Mouse (Mus musculus): Measurements from ENCODE around the gene St13. TPM values are rescaled to one million over a fixed set of nuclear protein-coding genes. Genes with fewer than 3 reads are reported as not detected.

St13 gene
- total RNA-seq (2014; rRNA removed) (111 and 137 TPM in 2 replicates), polyA plus RNA-seq (2015; fragmentation: Nextera tagmentation; extraction: Ambion mirVana) (231 and 241 TPM in 2 replicates)

DNA sequence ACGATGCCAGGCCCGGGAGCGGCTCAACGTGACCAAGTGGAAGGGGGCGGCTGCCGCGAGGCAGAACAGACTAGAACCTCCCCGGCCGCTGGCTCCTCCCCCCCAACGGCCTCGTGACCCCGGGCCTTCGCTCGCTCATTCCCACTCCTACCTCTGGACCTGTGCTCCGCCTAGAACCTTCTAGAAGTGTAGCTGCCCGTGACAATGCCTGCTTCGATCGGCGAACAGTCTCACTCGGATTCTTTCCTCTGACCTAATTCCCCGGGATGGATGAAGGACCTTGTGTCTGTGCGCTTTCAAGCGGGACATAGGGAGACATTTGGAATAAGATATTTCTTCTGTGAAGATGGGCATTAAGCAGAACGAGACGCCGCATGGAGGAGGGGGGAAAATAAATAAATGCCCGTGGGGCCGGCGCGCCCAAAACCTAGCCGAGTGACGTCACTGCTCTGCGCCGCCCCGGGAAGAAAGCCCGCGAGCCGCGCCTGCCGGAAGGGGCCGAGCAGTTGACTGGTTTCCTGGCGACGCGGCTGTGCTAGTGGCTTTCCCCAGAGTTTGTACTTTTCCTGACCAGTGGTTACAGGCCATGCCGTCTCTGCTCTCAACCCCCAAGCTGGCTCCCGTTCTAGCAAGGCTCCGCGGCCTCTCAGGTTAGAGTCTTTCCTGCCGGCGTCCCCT is at the start of gene St13, which contains the start of gene Xpnpep3:
St13 (minus strand) TSS at position 440 of the 678 bp plus-strand sequence.
Xpnpep3 (plus strand) TSS at position 501 of the 678 bp plus-strand sequence.
- ATAC-seq (ENCODE audit: low FRiP score), result peak; percentile 99
- no peaks in the 10 kb centered on the region for H3K36me3 ChIP-seq (ENCODE audit: insufficient read depth, low read length)
- no peaks in the 10 kb centered on the region for H3K27me3 ChIP-seq (ENCODE audit: insufficient read depth, low read length)
- H3K27ac ChIP-seq (ENCODE audit: low read depth, low read length), result peak within 1 kb of the TSS; percentile 97
- TF ChIP-seq CTCF (IDR thresholded peaks at IDR 0.05), result no peak
- peak within 1 kb of the TSS; percentile 93 for H3K4me3 ChIP-seq (ENCODE audit: low read depth, low read length)
- H3K4me1 ChIP-seq (ENCODE audit: insufficient read depth, low read length), result 0 out of 2 replicates have a peak, but pooled peaks cover 4% of the 10 kb centered on the region
- no peaks in the 10 kb centered on the region for H3K9me3 ChIP-seq (ENCODE audit: low read length)
- DNase-seq (ENCODE audit: low spot score), result peak; percentile 97
- H3K4me2 ChIP-seq (ENCODE audit: low read depth, low read length, poor library complexity, severe bottlenecking), result peak within 1 kb of the TSS; percentile 61
- H3K9ac ChIP-seq (replicated peaks; ENCODE audit: low read length, poor library complexity, severe bottlenecking), result peak within 1 kb of the TSS; percentile 90
- WGBS, result under 1% methylated on average over 48 of the region's 50 CpGs

DNA sequence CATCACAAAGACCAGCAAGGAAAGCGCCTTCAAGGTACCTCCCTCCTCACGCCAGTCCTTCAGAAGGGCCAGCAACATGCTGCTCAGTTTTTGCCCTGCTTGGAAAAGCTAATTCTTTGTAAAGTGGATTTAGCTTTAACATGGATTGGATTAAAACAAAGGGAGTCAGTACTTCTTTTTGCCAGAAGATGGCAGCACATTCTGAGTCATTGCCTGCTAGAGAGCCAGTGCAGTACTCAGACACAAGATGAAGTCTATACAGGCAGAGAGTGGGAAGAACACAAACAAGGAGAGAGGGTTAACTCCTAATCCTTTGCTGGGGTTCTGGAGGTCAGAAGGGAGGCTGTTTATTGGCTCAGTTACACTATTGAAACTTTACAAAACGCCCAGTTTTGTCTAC is 48.6 kb upstream of the St13 start:
- H3K27ac ChIP-seq (ENCODE audit: low read depth, low read length), result no peak overlapping the region
- no peak overlapping the region for H3K4me2 ChIP-seq (ENCODE audit: low read depth, low read length, poor library complexity, severe bottlenecking)
- 47% methylated on average over 3 of the region's 3 CpGs for WGBS
- H3K9ac ChIP-seq (replicated peaks; ENCODE audit: low read length, poor library complexity, severe bottlenecking), result no peak overlapping the region
- no peaks in the 10 kb centered on the region for H3K27me3 ChIP-seq (ENCODE audit: insufficient read depth, low read length)
- ATAC-seq (ENCODE audit: low FRiP score), result no peak; the same call in 1 of the 2 replicates
- peak; percentile 84 for DNase-seq (ENCODE audit: low spot score)
- no peak overlapping the region for H3K4me3 ChIP-seq (ENCODE audit: low read depth, low read length)
- H3K36me3 ChIP-seq (ENCODE audit: insufficient read depth, low read length), result peaks cover 7% of the 10 kb centered on the region
- no peaks in the 10 kb centered on the region for H3K9me3 ChIP-seq (ENCODE audit: low read length)
- no peaks in the 10 kb centered on the region for H3K4me1 ChIP-seq (ENCODE audit: insufficient read depth, low read length)
- TF ChIP-seq CTCF (IDR thresholded peaks at IDR 0.05), result peak; percentile 95

DNA sequence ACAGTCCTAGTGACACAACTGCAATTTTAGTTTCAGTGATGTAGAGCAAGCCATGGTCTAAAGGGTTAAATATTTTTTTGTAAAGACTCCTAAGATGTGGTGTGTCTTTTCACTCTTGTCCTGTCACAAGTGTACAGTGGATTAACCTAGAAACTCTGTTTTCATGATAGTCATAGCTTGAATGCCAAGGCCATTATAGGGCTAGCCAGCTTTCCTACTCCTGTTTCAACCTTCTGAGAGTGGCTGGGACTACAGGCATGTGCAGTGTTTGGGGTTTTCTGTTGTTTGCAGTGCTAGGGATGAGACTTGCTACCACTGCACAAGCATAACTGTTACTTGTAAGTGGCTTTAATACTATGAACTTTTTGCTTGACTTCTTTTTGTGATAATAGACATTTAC is 39.4 kb upstream of the St13 start:
- Histone ChIP-seq H3K9me3 (ENCODE audit: low read length) (no peaks in the 10 kb centered on the region), H3K9ac (replicated peaks; ENCODE audit: low read length, poor library complexity, severe bottlenecking) (no peak overlapping the region), H3K4me1 (ENCODE audit: insufficient read depth, low read length) (no peaks in the 10 kb centered on the region), H3K27ac (ENCODE audit: low read depth, low read length) (no peak overlapping the region), H3K27me3 (ENCODE audit: insufficient read depth, low read length) (no peaks in the 10 kb centered on the region), H3K4me2 (ENCODE audit: low read depth, low read length, poor library complexity, severe bottlenecking) (no peak overlapping the region), H3K4me3 (ENCODE audit: low read depth, low read length) (no peak overlapping the region), H3K36me3 (ENCODE audit: insufficient read depth, low read length) (peaks cover 3% of the 10 kb centered on the region; the same call in 1 of the 2 replicates)
- ATAC-seq (ENCODE audit: low FRiP score), result no peak
- no peak for TF ChIP-seq CTCF (IDR thresholded peaks at IDR 0.05)
- no peak for DNase-seq (ENCODE audit: low spot score)

DNA sequence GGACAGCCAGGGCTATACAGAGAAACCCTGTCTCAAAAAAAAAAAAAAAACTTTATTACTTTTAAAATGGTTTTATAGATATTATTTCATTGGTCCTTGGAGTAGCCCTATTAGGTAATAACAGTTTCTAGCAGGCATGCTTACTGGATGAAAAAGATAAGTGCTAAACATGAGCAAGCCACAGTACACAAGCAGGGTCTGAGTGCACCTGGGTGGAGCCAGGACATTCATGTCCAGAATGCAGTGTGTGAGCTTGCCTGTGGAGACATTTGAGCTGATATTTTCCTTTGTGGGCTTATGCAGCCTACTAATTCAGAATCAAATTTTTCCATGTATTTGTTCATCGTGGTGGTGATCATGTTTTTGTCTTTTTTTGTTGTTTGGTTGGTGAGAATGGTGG is 38.5 kb upstream of the St13 start:
- 97% methylated on average over 1 of the region's 1 CpGs for WGBS
- H3K9me3 ChIP-seq (ENCODE audit: low read length), result no peaks in the 10 kb centered on the region
- ATAC-seq (ENCODE audit: low FRiP score) (no peak), DNase-seq (ENCODE audit: low spot score) (no peak)
- no peaks in the 10 kb centered on the region for H3K4me1 ChIP-seq (ENCODE audit: insufficient read depth, low read length)
- TF ChIP-seq CTCF (IDR thresholded peaks at IDR 0.05), result no peak
- H3K27me3 ChIP-seq (ENCODE audit: insufficient read depth, low read length), result no peaks in the 10 kb centered on the region
- H3K4me3 ChIP-seq (ENCODE audit: low read depth, low read length), result no peak overlapping the region
- H3K9ac ChIP-seq (replicated peaks; ENCODE audit: low read length, poor library complexity, severe bottlenecking), result no peak overlapping the region
- peaks cover 3% of the 10 kb centered on the region; the same call in 1 of the 2 replicates for H3K36me3 ChIP-seq (ENCODE audit: insufficient read depth, low read length)
- H3K27ac ChIP-seq (ENCODE audit: low read depth, low read length), result no peak overlapping the region
- H3K4me2 ChIP-seq (ENCODE audit: low read depth, low read length, poor library complexity, severe bottlenecking), result no peak overlapping the region

DNA sequence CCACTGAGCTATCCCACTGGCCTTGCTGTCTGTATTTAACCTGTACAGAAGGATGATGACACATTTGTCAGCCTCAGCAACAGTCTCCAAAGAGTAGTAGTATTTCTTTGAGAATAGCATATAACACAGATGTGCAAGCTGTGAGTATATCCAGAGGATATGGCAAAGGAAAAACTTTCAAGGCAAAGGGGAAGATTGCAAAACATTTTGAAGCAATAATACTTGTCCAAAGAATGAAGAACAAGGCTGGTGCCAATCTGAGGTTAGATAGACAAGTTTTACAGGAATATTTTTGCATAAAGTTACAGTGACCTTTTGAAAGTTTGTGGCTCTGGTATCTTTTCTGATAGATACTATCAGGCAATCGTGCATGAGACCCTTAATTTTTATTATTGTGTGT is 31.3 kb upstream of the St13 start:
- DNase-seq (ENCODE audit: low spot score) (no peak), ATAC-seq (ENCODE audit: low FRiP score) (no peak)
- TF ChIP-seq CTCF (IDR thresholded peaks at IDR 0.05), result no peak
- no peaks in the 10 kb centered on the region for H3K9me3 ChIP-seq (ENCODE audit: low read length)
- H3K4me2 ChIP-seq (ENCODE audit: low read depth, low read length, poor library complexity, severe bottlenecking), result no peak overlapping the region
- H3K36me3 ChIP-seq (ENCODE audit: insufficient read depth, low read length), result peaks cover 18% of the 10 kb centered on the region
- no peak overlapping the region for H3K4me3 ChIP-seq (ENCODE audit: low read depth, low read length)
- WGBS, result 84% methylated on average over 1 of the region's 1 CpGs
- H3K27ac ChIP-seq (ENCODE audit: low read depth, low read length), result no peak overlapping the region
- H3K4me1 ChIP-seq (ENCODE audit: insufficient read depth, low read length), result no peaks in the 10 kb centered on the region
- H3K27me3 ChIP-seq (ENCODE audit: insufficient read depth, low read length), result no peaks in the 10 kb centered on the region
- no peak overlapping the region for H3K9ac ChIP-seq (replicated peaks; ENCODE audit: low read length, poor library complexity, severe bottlenecking)

DNA sequence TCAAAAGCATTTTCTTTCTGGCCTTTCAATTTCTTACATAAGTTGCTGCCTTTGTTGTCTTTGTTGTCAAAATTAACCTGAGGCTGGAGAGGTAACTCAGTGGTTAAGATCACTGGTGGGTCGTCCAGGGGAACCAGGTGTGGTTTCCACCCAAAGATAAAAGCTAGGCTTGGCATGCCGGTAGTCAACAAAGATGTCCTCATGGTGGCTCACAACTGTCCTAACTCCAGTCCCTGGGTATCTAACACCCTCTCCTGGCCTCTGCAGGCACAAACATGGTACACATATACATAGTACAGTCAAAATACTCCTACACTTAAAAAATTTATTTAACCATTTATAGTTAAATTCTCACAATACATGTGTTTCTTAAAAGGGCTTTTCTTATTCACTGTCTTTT is 28.1 kb upstream of the St13 start:
- Histone ChIP-seq H3K4me1 (ENCODE audit: insufficient read depth, low read length) (no peaks in the 10 kb centered on the region), H3K36me3 (ENCODE audit: insufficient read depth, low read length) (peaks cover 18% of the 10 kb centered on the region), H3K9me3 (ENCODE audit: low read length) (no peaks in the 10 kb centered on the region), H3K27ac (ENCODE audit: low read depth, low read length) (no peak overlapping the region), H3K4me3 (ENCODE audit: low read depth, low read length) (no peak overlapping the region), H3K9ac (replicated peaks; ENCODE audit: low read length, poor library complexity, severe bottlenecking) (no peak overlapping the region), H3K4me2 (ENCODE audit: low read depth, low read length, poor library complexity, severe bottlenecking) (no peak overlapping the region), H3K27me3 (ENCODE audit: insufficient read depth, low read length) (no peaks in the 10 kb centered on the region)
- ATAC-seq (ENCODE audit: low FRiP score) (no peak), DNase-seq (ENCODE audit: low spot score) (no peak)
- 100% methylated on average over 2 of the region's 2 CpGs for WGBS
- TF ChIP-seq CTCF (IDR thresholded peaks at IDR 0.05), result no peak

Data from midbrain, postnatal 0 days (tissue).